Comparison of ENCODE assay signal across 9 mouse cellular contexts in the genomic region with DNA sequence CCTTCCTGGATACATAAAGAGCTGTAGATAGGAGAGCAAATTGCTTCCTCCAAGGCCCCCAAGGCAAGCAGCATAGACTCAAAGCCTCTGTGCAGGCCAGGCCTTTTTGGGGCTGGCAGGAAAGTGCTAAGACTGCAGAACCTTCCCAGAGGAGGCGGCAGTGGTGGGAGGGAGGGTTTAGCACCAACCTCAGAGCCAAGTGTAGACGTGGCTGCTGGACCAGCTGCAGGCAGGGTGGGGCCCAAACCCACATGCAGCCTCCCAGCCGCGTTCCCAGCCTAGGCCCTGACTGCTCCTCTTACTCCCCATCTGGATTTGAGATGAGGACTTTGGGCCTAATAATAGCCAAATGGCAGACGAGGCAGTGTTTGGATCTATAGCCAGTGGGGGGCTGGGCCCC. TPM values are rescaled to one million over a fixed set of nuclear protein-coding genes. Genes with fewer than 3 reads are reported as not detected.
A peak's percentile ranks its signal among the peaks of the same experiment; 100 is the strongest.
DNase-seq lines count a peak whose midpoint lies in the region; ATAC-seq and TF ChIP-seq lines count a peak whose summit lies in the region.
"Had no signal": no experiment of that assay in that cellular context is flagged by ENCODE, and none has a peak within 500 bp of the region (broad histone marks: within the 10 kb centered on the region; RNA-seq: fewer than 3 reads in every experiment).

No protein-coding gene starts in this region.

- peaks cover 6% of the 10 kb centered on the region; the same call in 1 of the 2 replicates for H3K4me1 ChIP-seq in stomach, postnatal 0 days (replicated peaks; ENCODE audit: control insufficient read depth, insufficient read depth)
- H3K4me1 ChIP-seq in midbrain, embryonic 14.5 days (ENCODE audit: control insufficient read depth, insufficient read depth, low read length): peaks cover 11% of the 10 kb centered on the region; the same call in 1 of the 2 replicates

- no peak for TF ChIP-seq EP300 in stomach, postnatal 0 days (optimal IDR thresholded peaks at IDR 0.05)

- no peak overlapping the region for H3K4me2 ChIP-seq in stomach, postnatal 0 days (replicated peaks; ENCODE audit: low read depth)
- no peak overlapping the region for H3K4me2 ChIP-seq in midbrain, embryonic 14.5 days (ENCODE audit: low read length)

- H3K36me3 ChIP-seq in stomach, postnatal 0 days (ENCODE audit: control insufficient read depth, insufficient read depth, low read length): no peaks in the 10 kb centered on the region
- no peaks in the 10 kb centered on the region for H3K36me3 ChIP-seq in midbrain, embryonic 14.5 days (ENCODE audit: control insufficient read depth, insufficient read depth, low read length)

- H3K27ac ChIP-seq in stomach, postnatal 0 days (replicated peaks): peak overlapping the region; percentile 78
- no peak overlapping the region for H3K27ac ChIP-seq in midbrain, embryonic 14.5 days (replicated peaks; ENCODE audit: low read depth, low read length)

- H3K27me3 ChIP-seq in stomach, postnatal 0 days (ENCODE audit: control insufficient read depth, insufficient read depth, low read length): no peaks in the 10 kb centered on the region
- H3K27me3 ChIP-seq in midbrain, embryonic 14.5 days (ENCODE audit: control insufficient read depth, insufficient read depth, low read length): no peaks in the 10 kb centered on the region

- DNase-seq in ovary, postnatal 36 days (ENCODE audit: low spot score): peak; percentile 49
- DNase-seq in ovary, postnatal 10 days (ENCODE audit: low spot score): no peak
- DNase-seq in gastrocnemius, postnatal 10 days: peak; percentile 83
- DNase-seq in heart, postnatal 4 days: peak; percentile 80
- DNase-seq in stomach, postnatal 0 days (ENCODE audit: low spot score): peak; percentile 67
- DNase-seq in spleen, postnatal 4 days (ENCODE audit: low spot score in 2 of 2): no peak
- no peak for DNase-seq in midbrain, embryonic 14.5 days

- H3K9me3 ChIP-seq in stomach, postnatal 0 days (ENCODE audit: control insufficient read depth, low read length): no peaks in the 10 kb centered on the region
- H3K9me3 ChIP-seq in midbrain, embryonic 14.5 days (ENCODE audit: control insufficient read depth, low read length): no peaks in the 10 kb centered on the region

- no peak overlapping the region; the same call in 1 of the 2 replicates for H3K9ac ChIP-seq in stomach, postnatal 0 days (ENCODE audit: low read length)
- no peak overlapping the region for H3K9ac ChIP-seq in midbrain, embryonic 14.5 days (replicated peaks; ENCODE audit: low read length)

- H3K4me3 ChIP-seq in stomach, postnatal 0 days (ENCODE audit: low read depth, low read length): no peak overlapping the region
- no peak overlapping the region for H3K4me3 ChIP-seq in midbrain, embryonic 14.5 days (replicated peaks; ENCODE audit: low read depth, low read length)

- ATAC-seq in stomach, postnatal 0 days (ENCODE audit: low FRiP score, low TSS enrichment): peak; percentile 39; the same call in 1 of the 2 replicates
- ATAC-seq in monocyte, adult 5-6 weeks (replicated peaks; ENCODE audit: insufficient number of reproducible peaks, low FRiP score, low TSS enrichment, poor library complexity, severe bottlenecking): no peak
- ATAC-seq in midbrain, embryonic 14.5 days (ENCODE audit: low FRiP score, low TSS enrichment): no peak
- ATAC-seq: intestine, postnatal 0 days had no signal

- WGBS in stomach, postnatal 0 days: 12% methylated on average over 5 of the region's 5 CpGs
- 58% methylated on average over 5 of the region's 5 CpGs for WGBS in midbrain, embryonic 14.5 days

- no peak for TF ChIP-seq CTCF in stomach, postnatal 0 days (IDR thresholded peaks at IDR 0.05; ENCODE audit: low read depth)

RNA-seq across cellular contexts. Expression of a gene that starts 2.6 kb away (rescaled TPM):
- total RNA-seq in gastrocnemius, postnatal 10 days (2021): 100 to 1,000 TPM; 182 to 198 TPM
- total RNA-seq in heart, postnatal 4 days (2021): 100 to 1,000 TPM; 188 to 190 TPM
- polyA plus RNA-seq in stomach, postnatal 0 days (2015; fragmentation: Nextera tagmentation; extraction: Ambion mirVana): 103 TPM in 2 replicates
- total RNA-seq in monocyte, adult 5-6 weeks (2017): 1.4 to 6.2 TPM (median 2.6 TPM) in 3 replicates
- 7.2 and 12.8 TPM in 2 replicates for polyA plus RNA-seq in midbrain, embryonic 14.5 days (2014; fragmentation: Nextera tagmentation; extraction: Ambion mirVana)

RNA-seq across cellular contexts. Expression of a gene that starts 28.5 kb away (rescaled TPM):
- total RNA-seq in gastrocnemius, postnatal 10 days (2021): 10 to 100 TPM; 44.4 to 56.3 TPM
- total RNA-seq in heart, postnatal 4 days (2021): 10 to 100 TPM; 55.7 to 59.2 TPM
- 179 and 191 TPM in 2 replicates for polyA plus RNA-seq in stomach, postnatal 0 days (2015; fragmentation: Nextera tagmentation; extraction: Ambion mirVana)
- total RNA-seq in monocyte, adult 5-6 weeks (2017): 3.0 to 22.8 TPM (median 7.5 TPM) in 3 replicates
- polyA plus RNA-seq in midbrain, embryonic 14.5 days (2014; fragmentation: Nextera tagmentation; extraction: Ambion mirVana): 48.5 and 76.5 TPM in 2 replicates

RNA-seq across cellular contexts. Expression of a gene that starts 38.4 kb away (rescaled TPM):
- total RNA-seq in gastrocnemius, postnatal 10 days (2021): 1 to 10 TPM; 1.8 to 2.2 TPM
- total RNA-seq in heart, postnatal 4 days (2021): 10 to 100 TPM; 17.2 to 21.1 TPM
- polyA plus RNA-seq in stomach, postnatal 0 days (2015; fragmentation: Nextera tagmentation; extraction: Ambion mirVana): 2.4 and 2.7 TPM in 2 replicates
- 0.68 to 5.5 TPM (median 2.3 TPM) in 3 replicates for total RNA-seq in monocyte, adult 5-6 weeks (2017)
- polyA plus RNA-seq in midbrain, embryonic 14.5 days (2014; fragmentation: Nextera tagmentation; extraction: Ambion mirVana): 3.2 and 4.7 TPM in 2 replicates

RNA-seq across cellular contexts. Expression of a gene that starts 54.9 kb away (rescaled TPM):
- under 1 TPM in 1 of 2 experiments, not detected in 1; 0.09 TPM for total RNA-seq in gastrocnemius, postnatal 10 days (2021)
- total RNA-seq in heart, postnatal 4 days (2021): under 1 TPM; 0.11 to 0.24 TPM
- polyA plus RNA-seq in stomach, postnatal 0 days (2015; fragmentation: Nextera tagmentation; extraction: Ambion mirVana): 9.4 and 11.0 TPM in 2 replicates
- total RNA-seq in monocyte, adult 5-6 weeks (2017): 0.29 to 3.8 TPM in 2 of 3 replicates, not detected in the other
- polyA plus RNA-seq in midbrain, embryonic 14.5 days (2014; fragmentation: Nextera tagmentation; extraction: Ambion mirVana): 0.59 and 0.72 TPM in 2 replicates

Comparison
In these comparisons a context has a peak if more than half of its experiments do, and no peak if none do; other contexts are left out.
1. DNase-seq: peak in ovary, postnatal 36 days (single experiment), gastrocnemius, postnatal 10 days (single experiment), heart, postnatal 4 days (single experiment) and stomach, postnatal 0 days (single experiment); none in ovary, postnatal 10 days (single experiment), spleen, postnatal 4 days (0 of 2) and midbrain, embryonic 14.5 days (single experiment).
2. RNA of a gene that starts 2.6 kb away (total RNA-seq): 182 to 198 TPM in gastrocnemius, postnatal 10 days and 188 to 190 TPM in heart, postnatal 4 days; 1.4 to 6.2 TPM in monocyte, adult 5-6 weeks; every median in the first group is over 10 times any median in the second.